Mouse (Mus musculus): Measurements from ENCODE around the gene Vps29.

DNA sequence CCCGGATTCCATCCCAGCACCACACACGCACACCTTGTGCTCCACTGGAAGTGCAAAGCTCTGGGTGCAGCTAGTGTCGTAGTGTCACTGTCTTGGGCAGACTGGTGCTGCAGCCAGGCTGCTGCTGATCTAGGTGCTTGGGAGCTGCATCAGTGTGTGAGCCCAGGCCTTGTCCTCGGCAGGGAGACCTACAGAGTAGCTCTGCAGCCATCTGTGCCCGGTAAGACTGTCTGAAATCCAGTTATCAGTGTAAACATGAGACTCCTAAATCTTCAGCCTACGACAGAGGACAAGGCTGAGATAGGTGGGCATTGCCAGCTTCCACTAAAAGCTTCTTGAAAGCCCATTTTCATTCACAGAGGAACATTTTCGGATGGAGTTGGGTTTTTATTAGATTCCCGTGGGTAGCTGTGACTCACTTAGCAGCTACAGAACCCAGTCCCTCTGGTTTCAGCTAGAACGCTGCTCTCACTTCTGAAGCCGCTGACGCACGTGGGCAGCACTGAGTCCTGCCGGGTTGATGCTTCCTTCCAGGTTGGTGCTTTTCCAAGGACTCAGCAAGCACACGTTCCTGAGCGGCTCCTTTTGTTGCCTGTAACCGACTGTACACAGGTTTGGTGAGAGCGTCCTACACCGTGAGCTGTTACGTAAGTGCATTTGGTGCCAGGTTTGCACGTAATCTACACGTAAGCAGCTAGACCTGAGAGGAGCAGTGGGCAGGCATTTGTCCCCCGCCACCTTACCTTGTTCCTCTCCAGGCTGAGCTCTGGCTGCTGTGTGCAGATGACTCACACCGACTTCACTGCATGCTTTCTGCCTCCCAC is 29.3 kb upstream of the Vps29 start:
- TF ChIP-seq POLR2A (IDR thresholded peaks at IDR 0.05; ENCODE audit: low read depth, low read length) (no peak), CTCF (IDR thresholded peaks at IDR 0.05; ENCODE audit: extremely low read depth, insufficient read depth, insufficient read length, insufficient replicate concordance) (no peak)
